ENCODE assay signal across 8 mouse cellular contexts in the genomic region with DNA sequence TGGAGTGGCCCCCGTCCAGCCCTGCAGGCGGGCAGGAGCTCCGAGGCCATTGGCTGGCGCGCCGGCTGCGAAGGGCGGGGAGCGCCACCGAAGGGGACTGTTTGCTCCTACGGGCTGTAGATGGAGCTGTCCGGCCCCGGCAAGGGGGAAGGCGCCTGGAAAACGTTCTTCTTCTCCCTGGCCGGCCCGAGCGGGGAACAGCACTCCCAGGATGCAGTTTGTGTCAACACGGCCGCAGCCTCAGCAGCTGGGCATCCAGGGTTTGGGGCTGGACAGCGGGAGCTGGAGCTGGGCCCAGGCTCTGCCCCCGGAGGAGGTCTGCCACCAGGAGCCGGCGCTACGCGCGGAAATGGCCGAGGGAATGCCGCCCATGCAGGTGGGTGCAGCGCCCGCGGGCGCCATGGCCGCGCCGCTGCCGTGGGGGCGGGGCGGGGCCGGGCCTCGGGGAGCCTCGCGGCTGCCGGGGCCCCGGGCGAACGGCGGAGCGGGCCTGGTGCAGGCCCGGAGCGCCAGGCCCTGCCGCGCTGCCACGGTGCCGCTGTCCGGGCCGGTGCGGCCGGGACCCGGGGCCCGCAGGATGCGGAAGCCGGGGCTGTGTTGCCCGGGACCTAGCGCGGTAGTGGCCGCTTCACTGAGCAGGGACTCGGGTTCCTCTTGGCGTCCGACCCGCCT. TPM values are rescaled to one million over a fixed set of nuclear protein-coding genes. Genes with fewer than 3 reads are reported as not detected.
DNase-seq lines count a peak whose midpoint lies in the region; ATAC-seq lines count a peak whose summit lies in the region.

No protein-coding gene starts in this region.

- peak; percentile 94 for DNase-seq in 3T3-L1 (ENCODE audit: low read depth, low spot score)
- DNase-seq in adrenal gland, postnatal 4 days (ENCODE audit: low spot score in 2 of 2): peak; percentile 75 to 91
- peak; percentile 96 for DNase-seq in embryonic facial prominence, embryonic 14.5 days (ENCODE audit: low spot score)
- peak; percentile 92 to 93 for DNase-seq in heart, adult 9 months (ENCODE audit: low spot score in 2 of 2)
- DNase-seq in monocyte, adult 2 months (ENCODE audit: low read depth in 1 of 2, low spot score in 2 of 2): peak; percentile 62 to 74
- DNase-seq in spleen, postnatal 36 days (ENCODE audit: low spot score in 2 of 2): peak; percentile 82 to 85

- H3K27ac ChIP-seq in embryonic facial prominence, embryonic 14.5 days (replicated peaks; ENCODE audit: low read depth, low read length): peak overlapping the region; percentile 97
- peak overlapping the region; percentile 97 for H3K27ac ChIP-seq in kidney, embryonic 14.5 days (ENCODE audit: low read depth, low read length)
- peak overlapping the region; percentile 98 for H3K27ac ChIP-seq in limb, embryonic 15.5 days

- H3K9ac ChIP-seq in embryonic facial prominence, embryonic 14.5 days (ENCODE audit: low read depth, low read length): peak overlapping the region; percentile 95
- H3K9ac ChIP-seq in kidney, embryonic 14.5 days (ENCODE audit: low read depth, low read length): peak overlapping the region; percentile 96
- peak overlapping the region; percentile 97 for H3K9ac ChIP-seq in limb, embryonic 15.5 days

- no peaks in the 10 kb centered on the region for H3K9me3 ChIP-seq in embryonic facial prominence, embryonic 14.5 days (ENCODE audit: control insufficient read depth, low read length)
- no peaks in the 10 kb centered on the region for H3K9me3 ChIP-seq in kidney, embryonic 14.5 days (ENCODE audit: control insufficient read depth, low read length)
- H3K9me3 ChIP-seq in limb, embryonic 15.5 days: no peaks in the 10 kb centered on the region

- H3K27me3 ChIP-seq in embryonic facial prominence, embryonic 14.5 days (replicated peaks; ENCODE audit: control insufficient read depth, insufficient read depth, low read length): no peaks in the 10 kb centered on the region
- no peaks in the 10 kb centered on the region for H3K27me3 ChIP-seq in kidney, embryonic 14.5 days (ENCODE audit: control insufficient read depth, insufficient read depth, low read length)
- no peaks in the 10 kb centered on the region for H3K27me3 ChIP-seq in limb, embryonic 15.5 days

- peak overlapping the region; percentile 92 for H3K4me3 ChIP-seq in embryonic facial prominence, embryonic 14.5 days (ENCODE audit: low read depth, low read length)
- H3K4me3 ChIP-seq in kidney, embryonic 14.5 days (ENCODE audit: low read length): peak overlapping the region; percentile 88
- H3K4me3 ChIP-seq in limb, embryonic 15.5 days: peak overlapping the region; percentile 91

- peaks cover 9% of the 10 kb centered on the region for H3K4me1 ChIP-seq in embryonic facial prominence, embryonic 14.5 days (ENCODE audit: control insufficient read depth, insufficient read depth, low read length)
- peaks cover 7% of the 10 kb centered on the region; the same call in 1 of the 2 replicates for H3K4me1 ChIP-seq in kidney, embryonic 14.5 days (ENCODE audit: control insufficient read depth, insufficient read depth, low read length)
- peaks cover 19% of the 10 kb centered on the region for H3K4me1 ChIP-seq in limb, embryonic 15.5 days

- H3K36me3 ChIP-seq in embryonic facial prominence, embryonic 14.5 days (ENCODE audit: control insufficient read depth, insufficient read depth, low read length): peaks cover 32% of the 10 kb centered on the region
- H3K36me3 ChIP-seq in kidney, embryonic 14.5 days (ENCODE audit: control insufficient read depth, insufficient read depth, low read length): peaks cover 24% of the 10 kb centered on the region
- peaks cover 28% of the 10 kb centered on the region for H3K36me3 ChIP-seq in limb, embryonic 15.5 days

- peak; percentile 96 for ATAC-seq in embryonic facial prominence, embryonic 14.5 days (ENCODE audit: low read depth)
- peak; percentile 98 for ATAC-seq in kidney, embryonic 14.5 days (ENCODE audit: low FRiP score, low TSS enrichment)
- peak; percentile 95 for ATAC-seq in limb, embryonic 15.5 days (ENCODE audit: insufficient number of reproducible peaks, low FRiP score, low TSS enrichment, low read depth)

- 0% methylated on average over 24 of the region's 71 CpGs for WGBS in embryonic facial prominence, embryonic 14.5 days
- under 1% methylated on average over 56 of the region's 71 CpGs for WGBS in kidney, embryonic 14.5 days
- under 1% methylated on average over 68 of the region's 71 CpGs for WGBS in limb, embryonic 15.5 days

- H3K4me2 ChIP-seq in embryonic facial prominence, embryonic 14.5 days (ENCODE audit: low read depth, low read length): peak overlapping the region; percentile 89
- peak overlapping the region; percentile 86 for H3K4me2 ChIP-seq in kidney, embryonic 14.5 days (replicated peaks; ENCODE audit: low read depth, low read length)
- H3K4me2 ChIP-seq in limb, embryonic 15.5 days: peak overlapping the region; percentile 76

RNA-seq across cellular contexts. Expression of a gene that starts 0.6 kb away (rescaled TPM):
- 10 to 100 TPM; 19.7 to 19.8 TPM for total RNA-seq in adrenal gland, postnatal 4 days (2021)
- polyA plus RNA-seq in embryonic facial prominence, embryonic 14.5 days (2014; fragmentation: Nextera tagmentation; extraction: Ambion mirVana): 13.6 and 15.7 TPM in 2 replicates
- 10.8 and 14.5 TPM in 2 replicates for polyA plus RNA-seq in kidney, embryonic 14.5 days (2014; fragmentation: Nextera tagmentation; extraction: Ambion mirVana)
- 23.1 and 23.6 TPM in 2 replicates for polyA plus RNA-seq in limb, embryonic 15.5 days (2015; fragmentation: Nextera tagmentation; extraction: Ambion mirVana)

RNA-seq across cellular contexts. Expression of a gene that starts 42.1 kb away (rescaled TPM):
- total RNA-seq in adrenal gland, postnatal 4 days (2021): 10 to 100 TPM; 16.7 to 18.0 TPM
- polyA plus RNA-seq in embryonic facial prominence, embryonic 14.5 days (2014; fragmentation: Nextera tagmentation; extraction: Ambion mirVana): 8.0 and 8.1 TPM in 2 replicates
- polyA plus RNA-seq in kidney, embryonic 14.5 days (2014; fragmentation: Nextera tagmentation; extraction: Ambion mirVana): 8.6 and 11.6 TPM in 2 replicates
- 11.0 and 12.0 TPM in 2 replicates for polyA plus RNA-seq in limb, embryonic 15.5 days (2015; fragmentation: Nextera tagmentation; extraction: Ambion mirVana)

RNA-seq across cellular contexts. Expression of a gene that starts 42.7 kb away (rescaled TPM):
- 10 to 100 TPM; 26.6 to 26.8 TPM for total RNA-seq in adrenal gland, postnatal 4 days (2021)
- 12.5 and 13.6 TPM in 2 replicates for polyA plus RNA-seq in embryonic facial prominence, embryonic 14.5 days (2014; fragmentation: Nextera tagmentation; extraction: Ambion mirVana)
- polyA plus RNA-seq in kidney, embryonic 14.5 days (2014; fragmentation: Nextera tagmentation; extraction: Ambion mirVana): 11.6 and 15.3 TPM in 2 replicates
- 17.2 and 18.0 TPM in 2 replicates for polyA plus RNA-seq in limb, embryonic 15.5 days (2015; fragmentation: Nextera tagmentation; extraction: Ambion mirVana)

RNA-seq across cellular contexts. Expression of a gene that starts 46.9 kb away (rescaled TPM):
- total RNA-seq in adrenal gland, postnatal 4 days (2021): 1 to 10 TPM; 2.1 to 2.7 TPM
- 1.9 and 2.4 TPM in 2 replicates for polyA plus RNA-seq in embryonic facial prominence, embryonic 14.5 days (2014; fragmentation: Nextera tagmentation; extraction: Ambion mirVana)
- 2.1 and 3.1 TPM in 2 replicates for polyA plus RNA-seq in kidney, embryonic 14.5 days (2014; fragmentation: Nextera tagmentation; extraction: Ambion mirVana)
- 2.5 and 3.6 TPM in 2 replicates for polyA plus RNA-seq in limb, embryonic 15.5 days (2015; fragmentation: Nextera tagmentation; extraction: Ambion mirVana)

Comparison
In these comparisons a context has a peak if more than half of its experiments do, and no peak if none do; other contexts are left out.
1. Peak in every context shown above with its lines: DNase-seq, ATAC-seq, H3K4me3 ChIP-seq and H3K27ac ChIP-seq.